Mouse (Mus musculus) ES-Bruce4 (cell line): ENCODE results near the gene Map3k19. TPM values are rescaled to one million over a fixed set of nuclear protein-coding genes. Genes with fewer than 3 reads are reported as not detected.

Experiments
- H3K27ac ChIP-seq: 2 replicates; pipeline ENCODE4 v1.5.1; 2012; ENCODE audit warnings: low read length, inconsistent platforms; ENCODE audit not compliant: insufficient read depth
- H3K27me3 ChIP-seq: 2 replicates; pipeline ENCODE4 v1.6.1; 2012; ENCODE audit warnings: mild to moderate bottlenecking, low read length, inconsistent platforms; ENCODE audit not compliant: control insufficient read depth, poor library complexity, insufficient read depth, severe bottlenecking
- H3K36me3 ChIP-seq: 2 replicates; pipeline ENCODE4 v1.6.1; 2012; ENCODE audit warnings: inconsistent platforms, mild to moderate bottlenecking, low read length, moderate library complexity; ENCODE audit not compliant: control insufficient read depth, poor library complexity, insufficient read depth, severe bottlenecking
- H3K4me1 ChIP-seq: one replicate; pipeline ENCODE4 v1.8.1; 2011; ENCODE audit warnings: low read length; ENCODE audit not compliant: control insufficient read depth, insufficient read depth
- H3K4me3 ChIP-seq: 2 replicates; pipeline ENCODE4 v1.5.1; 2011; ENCODE audit warnings: low read depth, mild to moderate bottlenecking, low read length
- H3K9ac ChIP-seq: 2 replicates; pipeline ENCODE4 v1.6.1; 2012; ENCODE audit warnings: low read depth, mild to moderate bottlenecking, inconsistent platforms; ENCODE audit not compliant: poor library complexity, severe bottlenecking
- H3K9me3 ChIP-seq: replicated peaks from 2 replicates; pipeline ENCODE4 v1.6.1; 2012; ENCODE audit warnings: mild to moderate bottlenecking, low read length, inconsistent platforms; ENCODE audit not compliant: control insufficient read depth, poor library complexity, insufficient read depth, severe bottlenecking
- CTCF ChIP-seq: IDR thresholded peaks from one replicate; pipeline ENCODE4 v1.8.1; 2011; ENCODE audit warnings: low read depth, low read length
- EP300 ChIP-seq: IDR thresholded peaks from 2 replicates; pipeline ENCODE4 v1.6.1; 2011; ENCODE audit warnings: low read depth, low read length; ENCODE audit not compliant: insufficient read depth
- POLR2A ChIP-seq: IDR thresholded peaks from one replicate; pipeline ENCODE4 v1.8.1; 2011; ENCODE audit warnings: low read length; ENCODE audit not compliant: insufficient read depth
- polyA plus RNA-seq: library from polyadenylated mRNA; stranded (reverse); fragments of >200 nt; gene quantifications from 2 replicates; pipeline ENCODE4 v1.2.4, GENCODE M21; 2011; ENCODE audit warnings: low read depth; ENCODE audit not compliant: missing spikeins, insufficient read depth, insufficient read length

The Map3k19 gene
- polyA plus RNA-seq, 1 experiment, result not detected

DNA sequence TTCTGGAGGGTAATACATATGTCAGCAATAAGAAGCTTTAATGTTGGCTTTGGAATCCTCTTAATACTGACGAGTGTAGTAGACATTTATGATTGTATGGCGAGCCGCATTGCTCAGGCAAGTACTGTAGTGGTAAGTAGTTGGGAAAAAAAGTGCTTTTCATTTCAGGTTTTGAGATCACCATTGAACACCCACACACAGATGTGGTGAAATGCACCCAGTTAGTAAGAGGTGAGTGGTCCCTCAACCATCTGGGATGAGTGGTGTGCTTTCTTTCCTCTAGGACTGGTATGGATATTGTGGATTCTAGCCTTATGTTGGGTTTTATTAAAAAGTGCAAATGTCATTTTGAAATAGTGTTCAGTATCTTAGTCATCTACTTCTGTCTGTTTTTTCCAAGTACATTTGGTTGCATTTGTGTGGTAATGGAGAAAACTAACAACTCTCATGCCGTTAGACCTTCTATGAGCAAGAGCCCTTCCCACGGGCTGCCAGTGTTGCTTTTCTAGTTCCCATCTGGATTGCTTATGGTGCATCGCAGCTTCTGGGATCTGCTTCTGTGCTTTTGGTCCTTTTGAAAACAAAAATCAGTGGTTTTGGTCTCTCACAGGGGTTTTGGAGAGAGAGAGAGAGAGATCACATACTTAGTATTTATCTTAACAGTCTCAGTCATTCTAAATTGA is 59.6 kb downstream of the Map3k19 start:
- Histone ChIP-seq H3K36me3 (peaks cover 23% of the 10 kb centered on the region), H3K27me3 (no peaks in the 10 kb centered on the region), H3K9me3 (no peaks in the 10 kb centered on the region), H3K27ac (no peak overlapping the region), H3K4me1 (no peaks in the 10 kb centered on the region), H3K9ac (no peak overlapping the region), H3K4me3 (no peak overlapping the region)
- TF ChIP-seq EP300, result no peak
- no peak for TF ChIP-seq CTCF
- no peak for TF ChIP-seq POLR2A

DNA sequence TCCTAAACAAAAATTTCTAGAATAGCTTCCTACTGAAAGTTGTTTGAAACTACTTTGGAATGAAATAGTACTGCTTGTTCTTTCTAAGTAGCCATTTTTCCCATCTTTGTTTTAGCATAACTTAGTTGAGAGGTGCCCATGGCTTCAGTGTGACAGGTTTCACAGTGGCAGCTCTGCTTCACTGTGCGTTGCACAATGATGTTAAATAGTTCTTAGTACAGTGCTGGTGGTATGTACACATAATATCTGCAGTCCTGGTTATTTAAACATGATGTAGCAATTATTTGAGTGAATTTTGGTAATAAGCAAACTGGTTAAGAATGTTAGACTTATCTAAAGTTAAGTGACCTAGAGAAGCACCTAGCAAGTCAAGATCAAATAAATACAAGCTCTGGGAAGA is 61.4 kb downstream of the Map3k19 start:
- peaks cover 17% of the 10 kb centered on the region for H3K36me3 ChIP-seq
- H3K27ac ChIP-seq, result no peak overlapping the region
- TF ChIP-seq POLR2A (no peak), EP300 (no peak), CTCF (no peak)

DNA sequence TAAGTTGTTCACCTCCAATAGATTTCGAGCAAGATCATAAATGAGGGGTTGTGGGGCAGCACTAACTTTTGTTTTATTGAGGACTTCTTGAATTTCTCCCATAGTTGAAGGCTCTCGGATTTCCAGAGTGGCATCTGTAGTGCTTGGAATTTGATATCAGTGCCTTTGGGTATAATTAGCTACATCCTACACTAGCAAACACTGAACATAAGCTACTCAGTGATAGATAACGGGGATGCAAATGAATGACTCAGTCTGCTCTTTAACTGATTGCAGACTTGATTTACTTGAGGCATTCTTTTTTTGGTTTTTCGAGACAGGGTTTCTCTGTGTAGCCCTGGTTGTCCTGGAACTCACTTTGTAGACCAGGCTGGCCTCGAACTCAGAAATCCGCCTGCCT is 65.9 kb downstream of the Map3k19 start:
- Histone ChIP-seq H3K9me3 (no peaks in the 10 kb centered on the region), H3K4me1 (no peaks in the 10 kb centered on the region), H3K36me3 (peaks cover 11% of the 10 kb centered on the region), H3K4me3 (no peak overlapping the region), H3K9ac (no peak overlapping the region), H3K27me3 (no peaks in the 10 kb centered on the region), H3K27ac (no peak overlapping the region)
- TF ChIP-seq CTCF, result no peak
- TF ChIP-seq EP300, result no peak
- no peak for TF ChIP-seq POLR2A

More for the DNA sequence above, 61.4 kb downstream of the Map3k19 start:
- Histone ChIP-seq H3K4me3 (no peak overlapping the region), H3K27me3 (no peaks in the 10 kb centered on the region), H3K4me1 (no peaks in the 10 kb centered on the region), H3K9me3 (no peaks in the 10 kb centered on the region), H3K9ac (no peak overlapping the region)

DNA sequence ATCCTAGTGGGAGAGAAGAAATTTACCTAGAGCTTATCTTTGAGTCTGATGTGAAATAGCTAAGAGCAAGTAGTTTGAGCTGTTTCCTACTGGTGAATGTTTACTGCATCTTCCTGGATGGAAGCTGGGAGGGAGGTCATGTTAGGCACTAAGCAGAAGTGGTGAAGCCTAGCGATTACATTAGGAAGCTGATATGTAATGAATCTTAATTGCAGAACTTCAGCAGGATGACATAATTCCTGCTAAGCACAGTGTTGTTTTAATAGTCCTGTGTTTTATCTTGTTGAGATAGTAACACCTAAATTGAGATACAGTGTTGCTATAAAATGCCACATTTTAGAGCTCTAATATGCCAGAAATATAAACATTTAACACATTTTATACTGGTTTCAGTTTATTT is 68.9 kb downstream of the Map3k19 start:
- Histone ChIP-seq H3K9me3 (no peaks in the 10 kb centered on the region), H3K4me1 (no peaks in the 10 kb centered on the region), H3K36me3 (peaks cover 4% of the 10 kb centered on the region), H3K27ac (no peak overlapping the region), H3K27me3 (no peaks in the 10 kb centered on the region), H3K9ac (no peak overlapping the region), H3K4me3 (no peak overlapping the region)
- no peak for TF ChIP-seq CTCF
- no peak for TF ChIP-seq POLR2A
- TF ChIP-seq EP300, result no peak

DNA sequence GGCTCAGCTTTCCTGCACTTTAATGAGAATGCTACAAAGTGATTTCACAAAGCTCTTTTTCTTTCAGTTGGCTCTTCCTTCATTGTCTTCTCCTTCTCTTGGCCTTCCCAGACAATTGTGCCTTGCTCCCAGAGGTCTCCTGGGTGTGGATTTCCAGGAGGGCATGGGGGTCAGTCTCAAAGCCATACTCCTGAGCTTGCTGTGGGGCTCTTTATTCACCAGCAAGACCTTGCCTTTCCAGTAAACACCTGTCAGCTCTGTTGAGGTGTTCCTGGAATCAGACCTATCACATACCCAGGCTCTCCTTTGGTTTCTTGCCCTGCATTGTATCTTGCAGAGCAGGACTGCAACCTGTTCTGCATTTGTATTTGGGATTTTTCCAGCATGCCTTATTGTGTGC is 71.0 kb downstream of the Map3k19 start:
- Histone ChIP-seq H3K9ac (no peak overlapping the region), H3K9me3 (no peaks in the 10 kb centered on the region), H3K4me3 (no peak overlapping the region), H3K4me1 (no peaks in the 10 kb centered on the region), H3K36me3 (peaks cover 13% of the 10 kb centered on the region), H3K27ac (peak overlapping the region; percentile 72), H3K27me3 (no peaks in the 10 kb centered on the region)
- TF ChIP-seq POLR2A (no peak), EP300 (peak; percentile 90)

DNA sequence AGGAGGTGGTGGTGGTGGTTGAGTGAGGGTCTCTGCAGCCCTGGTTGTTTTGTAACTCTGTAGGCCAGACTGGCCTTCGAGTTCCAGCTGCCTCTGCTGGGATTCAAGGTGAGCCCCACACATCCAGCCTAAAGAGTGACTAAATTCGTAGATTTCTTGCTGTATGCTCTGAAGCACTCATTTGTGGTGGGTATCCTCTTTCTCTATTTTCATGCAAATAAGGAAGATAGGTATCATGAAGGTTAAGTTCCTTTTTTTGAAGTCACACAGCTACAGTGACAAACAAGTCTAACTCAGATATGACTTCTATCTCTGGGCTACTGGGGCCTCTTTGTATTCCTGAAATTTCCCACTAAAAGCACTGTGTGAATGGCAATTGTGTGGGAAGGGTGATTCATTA is 74.0 kb downstream of the Map3k19 start:
- no peaks in the 10 kb centered on the region for H3K9me3 ChIP-seq
- TF ChIP-seq EP300 (no peak), POLR2A (no peak), CTCF (no peak)
- H3K36me3 ChIP-seq, result peaks cover 15% of the 10 kb centered on the region
- H3K4me1 ChIP-seq, result peaks cover 2% of the 10 kb centered on the region
- H3K27ac ChIP-seq, result no peak overlapping the region
- no peak overlapping the region for H3K4me3 ChIP-seq
- H3K27me3 ChIP-seq, result no peaks in the 10 kb centered on the region
- H3K9ac ChIP-seq, result no peak overlapping the region
